Mouse (Mus musculus): ENCODE data around the gene Neu2. TPM values are rescaled to one million over a fixed set of nuclear protein-coding genes. Genes with fewer than 3 reads are reported as not detected.

Neu2 gene
- total RNA-seq (2023), result not detected

GRCm38 (mm10) chr1:87509561-87510165, at the start of gene Neu2:
Neu2 (plus strand) TSS chr1:87509889.

DNA sequence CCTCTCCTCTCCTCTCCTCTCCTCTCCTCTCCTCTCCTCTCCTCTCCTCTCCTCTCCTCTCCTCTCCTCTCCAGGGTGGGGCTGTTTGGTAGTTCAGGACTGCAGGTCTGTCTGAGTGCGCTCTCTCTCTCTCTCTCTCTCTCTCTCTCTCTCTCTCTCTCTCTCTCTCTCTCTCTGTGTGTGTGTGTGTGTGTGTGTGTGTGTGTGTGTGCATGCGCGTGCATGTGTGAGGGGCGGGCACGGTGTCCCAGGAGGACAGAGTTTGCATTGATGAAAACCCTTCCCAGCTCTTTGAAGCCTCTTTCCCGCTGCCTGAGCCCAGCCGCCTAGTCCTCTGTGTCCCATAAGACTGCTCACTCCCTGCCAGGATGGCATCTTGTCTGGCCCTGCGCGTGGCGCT, 39.7 kb upstream of the Neu2 start, which contains the start of gene Snorc:
TSS of gene Snorc (plus strand) at position 301 of the 400 bp plus-strand sequence.

GRCm38 (mm10) chr1:87573800-87574215, 64.1 kb downstream of the Neu2 start, which contains the start of gene Ngef:
Ngef (minus strand) TSS chr1:87573870.

DNA sequence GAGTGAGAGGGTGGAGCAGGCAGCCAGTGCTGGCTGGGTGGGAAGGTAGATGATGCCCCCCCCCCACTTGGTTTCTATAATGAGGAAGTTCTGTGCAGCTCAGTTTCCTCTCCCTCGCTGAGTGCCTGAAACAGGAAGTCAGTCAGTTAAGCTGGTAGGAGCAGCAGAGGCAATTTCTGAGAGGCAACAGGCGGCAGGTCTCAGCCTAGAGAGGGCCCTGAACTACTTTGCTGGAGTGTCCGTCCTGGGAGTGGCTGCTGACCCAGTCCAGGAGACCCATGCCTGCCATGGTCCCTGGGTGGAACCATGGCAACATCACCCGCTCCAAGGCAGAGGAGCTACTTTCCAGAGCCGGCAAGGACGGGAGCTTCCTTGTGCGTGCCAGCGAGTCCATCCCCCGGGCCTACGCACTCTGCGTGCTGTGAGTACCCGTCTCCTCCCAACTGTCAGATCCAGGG, 110.6 kb downstream of the Neu2 start, which contains the start of gene Inpp5d:
TSS of gene Inpp5d (plus strand) at position 102 of the 458 bp plus-strand sequence.

Other genes starting within 250 kb of the Neu2 start
- gene Efhd1, start 245.5 kb upstream of the Neu2 start, total RNA-seq (2023), result not detected
- 10 to 100 TPM; 73.9 to 97.9 TPM for gene Gigyf2, start 182.9 kb upstream of the Neu2 start, total RNA-seq (2023)
- not detected for gene Kcnj13, start 115.2 kb upstream of the Neu2 start, total RNA-seq (2023)
- gene Snorc, start 39.6 kb upstream of the Neu2 start, total RNA-seq (2023), result not detected
- not detected for gene Ngef, start 64.0 kb downstream of the Neu2 start, total RNA-seq (2023)
- 100 to 1,000 TPM; 563 to 576 TPM for gene Inpp5d, start 110.4 kb downstream of the Neu2 start, total RNA-seq (2023)
- 10 to 100 TPM; 53.0 to 58.2 TPM for gene Atg16l1, start 246.0 kb downstream of the Neu2 start, total RNA-seq (2023)